Mouse (Mus musculus): ENCODE measurements at regions not wholly inside any gene's neighbourhood (a gene's known extent, or its start where the extent isn't known, plus 50 kb on each side); places are given as distances from the start of the nearest gene placed in this dataset.

DNA sequence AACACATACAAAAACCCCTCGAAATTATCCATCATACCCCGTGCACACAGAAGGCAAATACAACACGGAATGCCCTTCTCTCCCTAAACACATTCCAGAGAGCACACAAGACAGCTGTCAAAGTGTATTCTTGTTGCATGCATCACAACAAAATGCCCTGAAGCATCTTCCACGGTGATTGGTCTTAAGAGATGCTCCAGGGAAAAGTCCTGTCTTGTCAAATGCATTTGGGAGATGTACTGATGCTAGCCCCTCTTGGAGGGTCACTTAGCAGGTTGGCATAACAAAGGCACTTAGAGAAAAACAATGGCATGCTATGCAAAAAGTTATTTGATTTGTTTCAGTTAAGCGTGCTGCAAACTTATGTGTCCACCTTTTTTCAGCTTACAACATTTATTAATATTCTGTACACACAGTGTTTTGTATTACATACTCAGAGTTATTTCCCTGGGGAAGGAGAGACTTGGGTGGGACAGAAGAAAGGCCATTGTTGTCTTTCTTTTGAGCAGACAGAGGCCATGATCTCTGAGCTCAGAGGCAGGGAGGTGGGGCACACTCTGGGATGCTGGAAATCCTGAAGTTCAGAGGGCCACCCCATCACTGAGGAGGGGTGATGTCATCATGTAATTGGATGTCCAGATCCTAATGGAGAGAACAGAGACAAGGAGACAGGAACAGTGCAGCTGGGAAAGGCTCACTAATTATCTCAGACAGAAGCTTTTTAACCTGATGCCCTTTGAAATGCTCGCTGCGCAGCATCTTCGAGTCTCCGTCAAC, 598.2 kb upstream of the Cdh5 start:
- TF ChIP-seq POLR2A (IDR thresholded peaks at IDR 0.05; ENCODE audit: extremely low read depth, insufficient read depth, low read length) (no peak), CTCF (IDR thresholded peaks at IDR 0.05; ENCODE audit: low read depth, low read length) (no peak)
